ENCODE assay signal across 23 mouse cellular contexts in the genomic region with DNA sequence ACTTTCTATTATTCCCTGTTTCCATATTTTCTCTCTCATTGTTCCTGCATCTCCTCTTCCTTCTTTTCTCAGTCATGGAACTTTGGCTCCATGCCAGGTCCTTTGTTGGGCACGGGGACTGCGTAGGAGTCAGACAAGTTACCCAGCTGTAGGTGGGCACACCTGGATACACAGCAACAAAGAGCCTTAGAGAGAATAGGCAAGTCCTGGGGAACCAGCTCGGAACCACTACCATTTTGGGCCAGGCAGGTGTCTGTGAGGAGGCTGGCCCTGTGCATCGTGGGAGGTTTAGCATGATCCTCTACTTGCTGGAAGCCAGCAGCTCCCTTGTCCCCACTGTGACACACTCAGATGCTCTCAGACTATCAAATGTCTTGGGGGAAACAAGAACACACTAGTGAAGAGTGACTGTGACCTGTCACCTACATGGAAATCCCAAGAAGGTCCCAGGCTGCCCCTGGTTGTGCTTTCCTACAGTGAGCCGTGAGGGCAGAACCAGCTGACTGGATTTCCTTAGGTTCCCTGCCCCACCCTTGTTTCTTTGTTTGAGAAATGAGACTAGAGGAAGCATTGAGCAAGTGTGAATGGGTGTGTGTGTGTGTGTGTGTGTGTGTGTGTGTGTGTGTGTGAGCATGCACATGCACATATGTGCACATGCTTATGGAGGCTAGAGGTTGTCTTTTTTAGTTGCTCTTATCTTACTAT.
DNase-seq lines count a peak whose midpoint lies in the region; ATAC-seq and TF ChIP-seq lines count a peak whose summit lies in the region.
"Had no signal": no experiment of that assay in that cellular context is flagged by ENCODE, and none has a peak within 500 bp of the region (broad histone marks: within the 10 kb centered on the region; RNA-seq: fewer than 3 reads in every experiment).

No protein-coding gene starts in this region.

- 86% methylated on average over 5 of the region's 5 CpGs for WGBS in liver, embryonic 13.5 days (ENCODE audit: insufficient replicate concordance)
- whole genome bisulfite sequencing in liver, embryonic 12.5 days (ENCODE audit: insufficient replicate concordance), result 81% methylated on average over 5 of the region's 5 CpGs
- 76% methylated on average over 5 of the region's 5 CpGs for WGBS in bone marrow, adult 2 months
- WGBS in forebrain, embryonic 10.5 days, result 91% methylated on average over 5 of the region's 5 CpGs

- ATAC-seq in liver, embryonic 13.5 days (ENCODE audit: low read depth), result no peak
- no peak for ATAC-seq in liver, embryonic 12.5 days
- 0 out of 2 replicates have a peak, but pooled peaks have one; percentile 44 for ATAC-seq in megakaryocyte progenitor cell, adult 5-6 weeks (replicated peaks; ENCODE audit: poor library complexity)
- ATAC-seq: forebrain, embryonic 16.5 days; hindbrain, postnatal 0 days; liver, postnatal 0 days; midbrain, embryonic 13.5 days had no signal

- no peak for TF ChIP-seq POLR2A in bone marrow, adult 2 months (IDR thresholded peaks at IDR 0.05; ENCODE audit: borderline replicate concordance, control insufficient read depth, low read depth, low read length)

- no peaks in the 10 kb centered on the region for H3K36me3 ChIP-seq in liver, embryonic 13.5 days
- H3K36me3 ChIP-seq in liver, embryonic 12.5 days, result no peaks in the 10 kb centered on the region
- no peaks in the 10 kb centered on the region for H3K36me3 ChIP-seq in forebrain, embryonic 10.5 days (replicated peaks)
- H3K36me3 ChIP-seq: embryonic facial prominence, embryonic 12.5 days; heart, embryonic 13.5 days; limb, embryonic 13.5 days; midbrain, embryonic 13.5 days had no signal

- DNase-seq in gastrocnemius, adult 2 months, result no peak
- no peak for DNase-seq in gastrocnemius, postnatal 25 days
- no peak for DNase-seq in liver, embryonic 13.5 days
- no peak for DNase-seq in forebrain, embryonic 10.5 days (ENCODE audit: extremely low spot score, low spot score)
- DNase-seq in left cerebral cortex, adult 2 months (ENCODE audit: extremely low spot score in 1 of 2, low spot score in 2 of 2), result no peak
- DNase-seq: adrenal gland, postnatal 25 days; B cell, adult 2 months; cerebellum, adult 9-10 months; heart, adult 11 months; kidney, adult 8-10 months; liver, postnatal 0 days; spleen, adult 18-20 months; thymus, adult 2 months had no signal

- H3K4me2 ChIP-seq in liver, embryonic 13.5 days, result no peak overlapping the region
- H3K4me2 ChIP-seq in liver, embryonic 12.5 days, result no peak overlapping the region
- H3K4me2 ChIP-seq: embryonic facial prominence, embryonic 12.5 days; heart, embryonic 13.5 days; limb, embryonic 13.5 days; midbrain, embryonic 13.5 days had no signal

- intact Hi-C loops in gastrocnemius, adult 2 months (cut with DNase I), result no loop called here
- intact Hi-C loops in left cerebral cortex, adult 2 months (cut with DNase I), result no loop called here

- no peaks in the 10 kb centered on the region for H3K9me3 ChIP-seq in liver, embryonic 13.5 days (replicated peaks)
- H3K9me3 ChIP-seq in liver, embryonic 12.5 days (replicated peaks), result no peaks in the 10 kb centered on the region
- no peaks in the 10 kb centered on the region for H3K9me3 ChIP-seq in forebrain, embryonic 10.5 days
- H3K9me3 ChIP-seq: embryonic facial prominence, embryonic 12.5 days; heart, embryonic 13.5 days; limb, embryonic 13.5 days; midbrain, embryonic 13.5 days had no signal

- TF ChIP-seq CTCF in gastrocnemius, adult 2 months (IDR thresholded peaks at IDR 0.05), result no peak
- TF ChIP-seq CTCF in bone marrow, adult 2 months (IDR thresholded peaks at IDR 0.05; ENCODE audit: control insufficient read depth, insufficient read depth, low read length), result no peak
- TF ChIP-seq CTCF in left cerebral cortex, adult 2 months (IDR thresholded peaks at IDR 0.05), result no peak

- H3K9ac ChIP-seq in liver, embryonic 13.5 days, result 0 out of 2 replicates have a peak overlapping the region, but pooled peaks have one; percentile 18
- H3K9ac ChIP-seq in liver, embryonic 12.5 days, result no peak overlapping the region
- H3K9ac ChIP-seq: embryonic facial prominence, embryonic 12.5 days; heart, embryonic 13.5 days; limb, embryonic 13.5 days; liver, postnatal 0 days; midbrain, embryonic 13.5 days had no signal

- H3K4me1 ChIP-seq in liver, embryonic 13.5 days (replicated peaks), result peaks cover 63% of the 10 kb centered on the region
- peaks cover 52% of the 10 kb centered on the region for H3K4me1 ChIP-seq in liver, embryonic 12.5 days
- peaks cover 5% of the 10 kb centered on the region; the same call in 1 of the 2 replicates for H3K4me1 ChIP-seq in bone marrow, adult 2 months (ENCODE audit: control insufficient read depth, insufficient read depth, low read length)
- no peaks in the 10 kb centered on the region for H3K4me1 ChIP-seq in forebrain, embryonic 10.5 days
- H3K4me1 ChIP-seq: embryonic facial prominence, embryonic 12.5 days; midbrain, embryonic 13.5 days had no signal

- no peak overlapping the region for H3K4me3 ChIP-seq in gastrocnemius, adult 2 months
- H3K4me3 ChIP-seq in liver, embryonic 13.5 days (replicated peaks), result no peak overlapping the region
- no peak overlapping the region for H3K4me3 ChIP-seq in liver, embryonic 12.5 days
- H3K4me3 ChIP-seq in bone marrow, adult 2 months (replicated peaks; ENCODE audit: control insufficient read depth, low read depth, low read length), result no peak overlapping the region
- no peak overlapping the region for H3K4me3 ChIP-seq in forebrain, embryonic 10.5 days
- H3K4me3 ChIP-seq in left cerebral cortex, adult 2 months, result no peak overlapping the region
- H3K4me3 ChIP-seq: embryonic facial prominence, embryonic 12.5 days; heart, embryonic 13.5 days; limb, embryonic 13.5 days; midbrain, embryonic 13.5 days; myocyte had no signal

- H3K27me3 ChIP-seq in liver, embryonic 13.5 days, result no peaks in the 10 kb centered on the region
- H3K27me3 ChIP-seq in liver, embryonic 12.5 days (replicated peaks), result 0 out of 2 replicates have a peak, but pooled peaks cover 3% of the 10 kb centered on the region
- H3K27me3 ChIP-seq in forebrain, embryonic 10.5 days (ENCODE audit: poor library complexity, severe bottlenecking), result no peaks in the 10 kb centered on the region
- H3K27me3 ChIP-seq: embryonic facial prominence, embryonic 12.5 days; heart, embryonic 13.5 days; limb, embryonic 13.5 days; midbrain, embryonic 13.5 days had no signal

- H3K27ac ChIP-seq in gastrocnemius, adult 2 months, result peak overlapping the region; percentile 56; the same call in 1 of the 2 replicates
- H3K27ac ChIP-seq in liver, embryonic 13.5 days, result no peak overlapping the region; the same call in 1 of the 2 replicates
- H3K27ac ChIP-seq in liver, embryonic 12.5 days, result no peak overlapping the region
- H3K27ac ChIP-seq in bone marrow, adult 2 months (ENCODE audit: control insufficient read depth, insufficient read depth, low read depth, low read length, poor library complexity), result peak overlapping the region; percentile 13
- no peak overlapping the region for H3K27ac ChIP-seq in forebrain, embryonic 10.5 days
- no peak overlapping the region for H3K27ac ChIP-seq in left cerebral cortex, adult 2 months
- H3K27ac ChIP-seq: embryonic facial prominence, embryonic 12.5 days; heart, embryonic 13.5 days; hindbrain, postnatal 0 days; limb, embryonic 13.5 days; midbrain, embryonic 13.5 days had no signal

Comparison
In these comparisons a context has a peak if more than half of its experiments do, and no peak if none do; other contexts are left out.
1. H3K27ac ChIP-seq: peak in gastrocnemius, adult 2 months (single experiment) and bone marrow, adult 2 months (single experiment); none in liver, embryonic 13.5 days (single experiment), liver, embryonic 12.5 days (single experiment), forebrain, embryonic 10.5 days (single experiment) and left cerebral cortex, adult 2 months (single experiment).